Mouse (Mus musculus) thymus, adult 2 months (tissue): ENCODE data around the gene Fancd2os. TPM values are rescaled to one million over a fixed set of nuclear protein-coding genes. Genes with fewer than 3 reads are reported as not detected.

ENCODE experiments used
- DNase-seq: peaks from one replicate; pipeline ENCODE4 v3.0.0; 2021
- H3K27ac ChIP-seq: fragments of 200-500 bp; 2 replicates; pipeline ENCODE4 v1.5.1; 2012; ENCODE audit warnings: low read length, control low read depth; ENCODE audit not compliant: control insufficient read depth, insufficient read depth
- H3K27me3 ChIP-seq: fragments of 200-500 bp; 2 replicates; pipeline ENCODE4 v1.6.1; 2012; ENCODE audit warnings: mild to moderate bottlenecking, low read length, moderate library complexity, mixed read lengths; ENCODE audit not compliant: control insufficient read depth, insufficient read depth
- H3K36me3 ChIP-seq: fragments of 200-500 bp; 2 replicates; pipeline ENCODE4 v1.6.1; 2012; ENCODE audit warnings: mild to moderate bottlenecking, low read length, moderate library complexity; ENCODE audit not compliant: control insufficient read depth, insufficient read depth
- H3K4me1 ChIP-seq: fragments of 200-500 bp; replicated peaks from 2 replicates; pipeline ENCODE4 v1.6.1; 2012; ENCODE audit warnings: low read length; ENCODE audit not compliant: control insufficient read depth, insufficient read depth
- H3K4me3 ChIP-seq: fragments of 200-500 bp; 2 replicates; pipeline ENCODE4 v1.5.1; 2012; ENCODE audit warnings: mild to moderate bottlenecking, low read length, control low read depth, moderate library complexity; ENCODE audit not compliant: control insufficient read depth, insufficient read depth
- CTCF ChIP-seq: fragments of 200-500 bp; IDR thresholded peaks from 2 replicates; pipeline ENCODE4 v1.5.1; 2012; ENCODE audit warnings: mild to moderate bottlenecking, control low read depth, low read length, moderate library complexity, borderline replicate concordance; ENCODE audit not compliant: control insufficient read depth, poor library complexity, insufficient read depth; ENCODE audit errors: extremely low read depth
- POLR2A ChIP-seq: fragments of 200-500 bp; IDR thresholded peaks from 2 replicates; pipeline ENCODE4 v1.6.1; 2012; ENCODE audit warnings: mild to moderate bottlenecking, low read length, control low read depth, moderate library complexity; ENCODE audit not compliant: control insufficient read depth, poor library complexity, insufficient read depth; ENCODE audit errors: extremely low read depth
- WGBS: fragments of 180-500 bp; shearing (Covaris S2); methylation state at CpG from one replicate; pipeline ENCODE4 v1.1.7; 2018; 5-methylcytosine and 5-hydroxymethylcytosine counted together
- polyA plus RNA-seq: library from polyadenylated mRNA; depleted of rRNA; stranded (reverse); fragments of >200 nt; gene quantifications from 2 replicates; pipeline ENCODE4 v1.2.3, GENCODE M21; 2012; rRNA removed

The Fancd2os gene
- polyA plus RNA-seq, 1 experiment, result not detected

GRCm38 (mm10) chr6:113576044-113576443 is 24.5 kb downstream of the Fancd2os start:
- DNase-seq, result no peak
- WGBS, result 98% methylated on average over 6 of the region's 6 CpGs
- Histone ChIP-seq H3K27me3 (no peaks in the 10 kb centered on the region), H3K4me1 (no peaks in the 10 kb centered on the region), H3K36me3 (peaks cover 5% of the 10 kb centered on the region; the same call in 1 of the 2 replicates), H3K27ac (no peak overlapping the region), H3K4me3 (no peak overlapping the region)
- no peak for TF ChIP-seq POLR2A
- no peak for TF ChIP-seq CTCF

DNA sequence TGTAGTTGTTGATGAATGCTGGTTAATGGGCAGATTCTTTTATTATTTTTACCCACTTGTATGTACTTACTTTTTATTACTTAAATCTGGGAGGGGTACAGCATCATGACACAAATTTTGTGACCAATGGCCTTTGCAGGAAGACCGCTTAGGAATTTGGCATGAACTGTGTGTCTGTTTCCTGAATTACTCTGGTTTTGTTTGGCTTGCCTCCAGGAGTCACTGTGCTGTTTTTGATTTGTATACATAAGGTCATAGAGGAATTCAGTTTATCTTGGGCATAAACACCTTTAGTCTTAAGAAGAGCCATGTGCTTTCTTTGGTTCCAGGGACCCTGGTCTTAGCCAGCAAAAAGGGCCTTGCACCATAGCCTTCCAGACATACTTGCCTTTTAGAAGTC is 36.0 kb downstream of the Fancd2os start:
- Histone ChIP-seq H3K4me3 (no peak overlapping the region), H3K27me3 (no peaks in the 10 kb centered on the region), H3K27ac (no peak overlapping the region), H3K36me3 (peaks cover 18% of the 10 kb centered on the region), H3K4me1 (no peaks in the 10 kb centered on the region)
- WGBS, result 90% methylated on average over 1 of the region's 1 CpGs
- no peak for DNase-seq
- TF ChIP-seq CTCF, result no peak
- TF ChIP-seq POLR2A, result no peak

DNA sequence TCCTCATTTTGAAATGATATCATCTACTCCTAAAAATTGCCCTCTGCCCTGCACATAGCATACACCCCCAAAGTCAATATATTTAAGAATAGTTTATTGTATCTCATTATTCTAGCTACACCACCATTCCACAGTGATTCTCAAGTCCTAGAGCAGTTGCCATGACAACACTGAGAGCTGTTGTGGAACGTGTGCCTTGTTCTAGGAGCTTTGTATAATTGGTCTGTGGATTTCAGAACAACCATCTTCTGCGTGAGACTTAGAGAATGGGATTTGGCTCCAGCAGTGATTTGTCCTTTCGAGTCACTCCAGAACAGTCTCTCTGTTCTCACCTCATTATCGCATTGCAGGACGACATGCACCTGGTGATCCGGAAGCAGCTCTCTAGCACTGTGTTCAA is 40.8 kb downstream of the Fancd2os start:
- TF ChIP-seq POLR2A, result no peak
- TF ChIP-seq CTCF, result no peak
- DNase-seq, result no peak
- Histone ChIP-seq H3K27ac (no peak overlapping the region), H3K36me3 (peaks cover 18% of the 10 kb centered on the region), H3K4me3 (no peak overlapping the region), H3K4me1 (no peaks in the 10 kb centered on the region), H3K27me3 (no peaks in the 10 kb centered on the region)
- WGBS, result 98% methylated on average over 6 of the region's 6 CpGs

Other genes with a start within 250 kb of the Fancd2os start
- gene Tada3, start 222.8 kb downstream of the Fancd2os start, polyA plus RNA-seq, result 31.6 and 32.6 TPM in 2 replicates
- gene Arpc4, start 222.6 kb downstream of the Fancd2os start, polyA plus RNA-seq, result 118 and 120 TPM in 2 replicates
- gene Ttll3, start 211.5 kb downstream of the Fancd2os start, polyA plus RNA-seq, result 38.4 and 43.1 TPM in 2 replicates
- gene Rpusd3, start 181.4 kb downstream of the Fancd2os start, polyA plus RNA-seq, result 81.6 and 94.5 TPM in 2 replicates
- 103 and 116 TPM in 2 replicates for gene Cidec, start 165.0 kb downstream of the Fancd2os start, polyA plus RNA-seq
- gene Jagn1, start 158.1 kb downstream of the Fancd2os start, polyA plus RNA-seq, result 69.6 and 75.5 TPM in 2 replicates
- gene Il17re, start 142.2 kb downstream of the Fancd2os start, polyA plus RNA-seq, result 22.8 and 32.5 TPM in 2 replicates
- gene Il17rc, start 129.3 kb downstream of the Fancd2os start, polyA plus RNA-seq, result 14.3 and 15.4 TPM in 2 replicates
- 15.2 and 16.1 TPM in 2 replicates for gene Creld1, start 117.4 kb downstream of the Fancd2os start, polyA plus RNA-seq
- 0.16 and 0.28 TPM in 2 replicates for gene Prrt3, start 98.8 kb downstream of the Fancd2os start, polyA plus RNA-seq
- gene Emc3, start 69.1 kb downstream of the Fancd2os start, polyA plus RNA-seq, result 54.5 and 59.7 TPM in 2 replicates
- 13.3 and 17.4 TPM in 2 replicates for gene Fancd2, start 69.0 kb downstream of the Fancd2os start, polyA plus RNA-seq
- 197 and 243 TPM in 2 replicates for gene Brk1, start 4.1 kb upstream of the Fancd2os start, polyA plus RNA-seq
- 33.5 and 37.9 TPM in 2 replicates for gene Vhl, start 23.2 kb upstream of the Fancd2os start, polyA plus RNA-seq
- gene Irak2, start 37.8 kb upstream of the Fancd2os start, polyA plus RNA-seq, result 16.5 and 17.8 TPM in 2 replicates
- 35.2 and 35.7 TPM in 2 replicates for gene Tatdn2, start 96.3 kb upstream of the Fancd2os start, polyA plus RNA-seq
- 1.8 and 2.0 TPM in 2 replicates for gene Ghrl, start 119.2 kb upstream of the Fancd2os start, polyA plus RNA-seq
- gene Sec13, start 140.0 kb upstream of the Fancd2os start, polyA plus RNA-seq, result 163 and 167 TPM in 2 replicates